Mouse (Mus musculus) regulatory T cell (primary cell): ENCODE data around the gene Ms4a3.

Source experiments
- in situ Hi-C: fragments of 300-600 bp; cut with MboI, MseI; formaldehyde crosslinking; loops from one replicate; pipeline ENCODE4 v1.15.1; 2025; ENCODE audit warnings: high pct_unique_total_duplicates

Ms4a3 gene

GRCm38 (mm10) chr19:11640732-11641131 lies at the start of gene Ms4a3:
TSS of gene Ms4a3 (minus strand) at chr19:11640851.
- in situ Hi-C loops: no loop called here

DNA sequence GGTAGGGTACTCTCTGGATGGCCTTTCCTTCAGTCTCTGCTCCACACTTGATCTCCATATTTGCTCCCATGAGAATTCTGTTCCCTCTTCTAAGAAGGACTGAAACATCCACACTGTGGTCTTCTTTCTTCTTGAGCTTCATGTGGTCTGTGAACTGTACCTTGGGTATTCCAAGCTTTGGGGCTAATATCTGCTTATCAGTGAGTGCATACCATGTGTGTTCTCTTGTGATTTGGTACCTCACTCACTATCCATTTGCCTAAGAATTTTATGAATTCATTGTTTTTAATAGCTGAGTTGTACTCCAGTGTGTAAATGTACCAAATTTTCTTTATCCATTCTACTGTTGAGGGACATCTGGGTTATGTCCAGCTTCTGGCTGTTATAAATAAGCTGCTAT lies 20.9 kb upstream of the Ms4a3 start:
- in situ Hi-C loops: loop anchor here (25.0 kb wide), 2 partner anchors 999 to 1349 kb away; partner anchors contain the start of gene Dagla

GRCm38 (mm10) chr19:11660459-11660858 lies 19.8 kb upstream of the Ms4a3 start, which contains the start of gene Oosp2:
TSS of gene Oosp2 (minus strand) at chr19:11660559.
- in situ Hi-C loops: loop anchor here (25.0 kb wide), 2 partner anchors 998 to 1348 kb away; partner anchors contain the start of gene Dagla

DNA sequence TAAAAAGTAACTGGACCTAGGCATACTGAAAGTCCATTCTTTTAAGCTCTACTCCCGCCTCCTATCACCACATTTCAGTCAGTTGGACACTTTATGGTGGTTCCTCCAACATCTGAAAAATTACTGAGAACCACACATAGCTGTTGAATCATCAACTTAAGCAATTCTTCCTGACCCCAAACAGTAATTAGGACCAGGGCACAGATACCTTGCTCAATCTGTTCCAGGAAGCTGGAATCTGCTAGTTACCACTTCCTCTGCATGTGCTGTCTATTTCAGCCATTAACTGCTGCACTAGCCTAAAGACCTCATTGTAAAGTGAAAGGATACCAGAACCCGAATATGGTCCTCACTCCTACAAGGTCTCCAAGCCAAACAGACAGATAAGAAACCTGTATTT lies 18.5 kb upstream of the Ms4a3 start:
- in situ Hi-C loops: loop anchor here (25.0 kb wide), 2 partner anchors 997 to 1347 kb away; partner anchors contain the start of gene Dagla

DNA sequence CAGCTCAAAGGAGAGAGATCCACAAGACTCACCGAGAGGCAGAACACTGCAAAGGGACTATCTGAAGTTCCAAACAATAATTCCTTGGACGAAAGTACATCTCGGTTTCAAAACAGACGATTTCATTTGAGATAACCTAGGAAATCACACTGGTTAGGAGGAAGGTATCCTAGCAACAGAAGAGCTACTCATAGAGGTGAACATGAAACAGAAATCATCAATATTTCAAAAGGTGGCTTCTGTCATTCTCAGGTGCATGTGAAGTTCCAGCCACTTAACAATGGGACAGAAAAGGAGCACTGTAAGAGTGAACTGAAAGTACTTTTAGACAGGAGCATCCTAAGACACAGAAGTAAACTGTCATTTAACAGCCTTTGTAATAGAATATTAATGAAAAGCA lies 8.9 kb upstream of the Ms4a3 start:
- in situ Hi-C loops: no loop called here

GRCm38 (mm10) chr19:11646166-11646565 lies 5.5 kb upstream of the Ms4a3 start:
- in situ Hi-C loops: no loop called here

GRCm38 (mm10) chr19:11639038-11639437 lies 1.6 kb downstream of the Ms4a3 start:
- in situ Hi-C loops: no loop called here

- in situ Hi-C loops: no loop called here
Observed at GRCm38 (mm10) chr19:11635572-11635971, 5.1 kb downstream of the Ms4a3 start.

DNA sequence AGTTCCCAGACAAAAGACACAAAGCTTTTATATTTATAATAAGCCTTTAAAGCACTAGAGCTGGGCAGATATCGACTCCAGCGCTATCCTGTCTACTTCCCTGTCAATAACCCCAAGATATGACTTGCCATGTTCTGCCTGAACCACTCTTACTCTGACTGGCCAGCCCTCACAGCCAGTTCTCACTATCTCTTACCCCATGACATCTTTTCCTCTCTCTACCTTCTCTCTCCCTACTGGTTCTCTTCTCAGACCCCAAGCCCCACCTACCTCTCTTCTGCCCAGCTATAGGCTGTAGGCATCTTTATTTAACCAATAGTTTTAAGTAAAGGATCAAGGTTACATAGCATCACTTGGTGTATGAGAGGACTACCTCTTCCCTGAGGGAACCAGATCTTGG lies 6.3 kb downstream of the Ms4a3 start:
- in situ Hi-C loops: no loop called here

- in situ Hi-C loops: no loop called here
Observed at GRCm38 (mm10) chr19:11633732-11634131, 6.9 kb downstream of the Ms4a3 start.

DNA sequence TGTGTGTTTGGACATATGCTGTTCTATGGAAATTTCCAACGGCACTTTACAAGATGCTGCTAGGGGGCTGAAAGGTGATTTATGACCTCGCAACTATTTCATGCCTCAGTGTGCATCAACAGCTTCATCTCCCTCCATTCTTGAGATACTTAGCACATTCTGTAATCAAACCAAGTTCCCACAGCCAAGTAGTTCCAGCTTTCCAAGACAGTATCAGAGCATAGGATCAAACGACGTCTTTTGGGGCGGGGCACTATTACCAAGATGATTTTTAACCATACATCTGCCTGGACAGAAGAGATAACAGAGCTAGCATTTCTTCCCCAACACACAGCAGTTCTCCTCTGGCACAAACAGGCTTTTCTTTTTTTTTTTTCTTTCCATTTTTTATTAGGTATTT lies 15.4 kb downstream of the Ms4a3 start:
- in situ Hi-C loops: no loop called here

GRCm38 (mm10) chr19:11624800-11625199 lies 15.9 kb downstream of the Ms4a3 start:
- in situ Hi-C loops: no loop called here

DNA sequence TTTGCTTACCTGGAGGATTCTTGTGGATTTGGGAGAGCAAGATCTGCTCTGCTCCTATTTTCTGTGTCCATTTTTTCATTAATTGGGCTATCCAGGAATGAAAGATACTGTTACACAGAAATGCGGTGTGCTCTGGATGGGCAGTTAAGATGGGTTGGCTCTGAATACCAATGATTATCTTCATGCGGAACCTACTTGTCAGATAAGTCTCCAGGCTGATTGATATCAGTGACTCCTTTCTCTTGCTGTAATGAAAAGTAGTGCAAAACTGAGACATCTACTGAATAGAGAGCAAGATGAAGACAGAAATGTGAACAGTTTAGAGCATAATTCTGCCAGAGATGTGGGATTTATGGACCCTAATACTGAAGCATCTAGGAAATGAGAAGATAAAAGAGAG lies 17.1 kb downstream of the Ms4a3 start, which contains the start of gene Ms4a2:
Ms4a2 (minus strand) TSS at position 169 of the 400 bp plus-strand sequence.
- in situ Hi-C loops: no loop called here

GRCm38 (mm10) chr19:11617983-11618382 lies 22.7 kb downstream of the Ms4a3 start:
- in situ Hi-C loops: no loop called here

- in situ Hi-C loops: no loop called here
Observed at GRCm38 (mm10) chr19:11614805-11615204, 25.8 kb downstream of the Ms4a3 start.

DNA sequence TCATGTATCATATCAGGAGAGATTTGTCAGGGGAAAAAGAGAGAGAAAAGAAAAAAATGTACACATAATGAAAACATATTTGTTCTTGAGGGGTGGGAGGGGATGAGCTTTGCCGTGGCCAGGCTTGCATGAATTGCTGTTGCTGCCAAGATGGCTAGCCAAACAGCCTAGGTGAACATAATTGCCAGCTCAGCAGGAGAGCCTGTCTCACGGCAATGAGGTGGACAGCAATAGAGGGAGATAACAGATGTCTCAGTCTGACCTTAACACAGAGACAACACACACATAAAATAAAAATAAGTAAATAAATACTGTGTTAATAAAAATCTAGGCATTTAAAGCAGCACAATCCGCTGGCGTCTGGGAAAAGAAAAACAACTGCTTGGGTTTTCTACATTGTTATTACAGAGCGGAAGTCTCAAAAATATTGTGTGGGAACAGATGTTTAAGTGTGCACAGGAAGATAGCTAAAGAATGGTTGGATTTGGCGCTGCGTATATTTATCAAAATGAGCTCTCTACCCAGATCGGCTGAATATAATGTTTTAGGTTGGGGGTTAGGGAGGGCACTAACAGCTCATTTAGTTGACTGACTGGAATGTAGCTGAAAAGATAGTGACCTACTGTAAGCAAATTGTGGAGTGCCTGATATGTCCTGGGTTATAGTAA lies 26.7 kb downstream of the Ms4a3 start:
- in situ Hi-C loops: no loop called here

DNA sequence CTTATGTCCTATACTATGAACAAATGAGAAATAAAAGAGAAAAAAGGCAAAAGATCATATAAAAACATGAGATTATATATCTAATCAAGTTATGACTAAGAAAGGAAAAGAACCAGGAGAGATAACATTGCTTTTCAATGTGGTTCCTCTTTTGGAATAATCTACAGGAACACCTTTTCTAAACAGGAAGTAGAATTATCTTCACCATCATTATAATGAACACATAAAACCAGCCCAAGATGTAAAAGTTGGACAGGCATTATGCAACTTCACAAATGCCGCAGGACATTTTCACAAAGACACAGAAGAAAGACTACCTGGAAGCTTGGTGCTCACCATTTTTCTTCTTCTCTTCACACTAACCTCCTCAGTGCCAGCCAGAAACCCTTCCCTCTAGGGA lies 27.6 kb downstream of the Ms4a3 start:
- in situ Hi-C loops: no loop called here

DNA sequence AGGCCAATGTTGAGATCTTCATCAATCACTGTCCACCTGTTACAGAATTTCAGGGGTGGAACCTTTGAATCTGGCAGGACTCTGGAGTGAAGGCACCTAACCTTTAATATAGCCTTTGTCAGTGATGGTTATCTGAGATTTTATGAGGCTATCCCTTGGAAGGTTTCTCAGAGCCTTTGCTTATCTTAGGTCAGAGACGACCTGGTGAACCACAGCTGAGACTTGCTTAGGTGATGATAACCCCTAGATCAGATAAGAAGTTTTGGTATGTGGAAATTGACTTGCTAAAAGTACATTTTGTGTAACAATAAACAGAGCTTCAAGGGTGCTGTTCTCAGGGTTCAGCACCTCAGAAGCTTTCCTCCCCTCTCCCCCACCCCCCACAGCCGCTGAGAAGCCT lies 28.4 kb downstream of the Ms4a3 start:
- in situ Hi-C loops: no loop called here

DNA sequence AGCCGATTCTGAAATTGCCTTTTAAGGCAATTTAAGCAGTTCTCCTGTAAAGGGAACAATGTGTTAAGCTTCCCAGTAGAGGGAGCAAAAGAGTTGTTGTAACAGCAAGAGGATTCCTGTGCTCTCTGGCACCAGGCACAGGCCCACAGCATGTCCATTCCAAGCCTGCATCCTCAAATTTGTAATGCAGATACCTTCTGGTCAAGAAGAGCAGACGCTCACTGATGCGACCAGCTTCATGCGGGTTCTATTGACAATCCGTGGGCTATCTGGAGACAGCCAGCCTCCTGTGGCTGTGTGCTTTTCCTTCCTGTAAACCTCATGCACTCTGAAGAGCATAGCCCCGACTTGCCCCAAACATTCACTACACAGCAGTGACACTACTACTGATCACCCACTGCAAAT lies 29.1 kb downstream of the Ms4a3 start:
- in situ Hi-C loops: no loop called here

DNA sequence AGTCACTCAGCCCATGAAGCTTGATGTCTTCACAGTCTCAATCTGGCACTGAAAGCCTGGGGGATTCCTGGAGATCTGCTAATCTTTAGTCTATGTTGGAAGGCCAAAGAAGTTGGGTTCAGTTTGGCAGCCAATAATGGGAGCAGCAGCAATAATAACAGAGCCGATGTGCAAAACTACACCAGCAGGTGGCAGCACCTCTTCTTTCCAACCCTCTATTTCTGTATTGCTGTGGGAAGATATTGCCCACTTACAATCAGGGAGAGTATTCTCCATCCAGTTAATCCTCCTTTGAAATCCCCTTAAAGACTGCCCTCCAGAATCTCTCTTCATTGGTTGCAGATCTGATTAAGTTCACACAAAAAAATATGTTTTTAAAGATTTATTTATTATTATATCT lies 32.5 kb downstream of the Ms4a3 start:
- in situ Hi-C loops: loop anchor here (5.0 kb wide), 2 partner anchors 159 to 261 kb away; no protein-coding TSS in a partner anchor

DNA sequence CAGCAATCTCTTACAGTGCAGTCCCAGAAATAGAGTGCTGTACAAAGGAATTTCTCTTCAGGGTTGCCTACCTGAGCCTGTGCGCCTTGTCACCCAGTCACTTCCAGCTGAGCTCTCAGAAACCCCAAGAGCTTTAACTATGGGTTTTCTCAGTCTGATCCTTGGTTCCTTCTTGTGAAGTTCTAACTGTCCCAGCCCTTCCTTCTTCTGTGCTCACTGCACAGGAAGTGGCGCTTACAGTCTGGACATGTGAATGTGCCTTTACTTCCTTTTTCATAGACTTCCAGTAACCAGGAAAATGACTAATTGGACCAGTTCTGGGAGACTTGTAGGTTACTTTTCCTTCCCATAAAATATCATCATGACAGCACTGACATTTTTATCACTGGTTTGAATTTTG lies 36.0 kb downstream of the Ms4a3 start, which contains the start of gene Ms4a6d:
Ms4a6d (minus strand) TSS at position 247 of the 400 bp plus-strand sequence.
- in situ Hi-C loops: loop anchor here (5.0 kb wide), 3 partner anchors 137 to 257 kb away; partner anchors contain the start of gene Ms4a6c

DNA sequence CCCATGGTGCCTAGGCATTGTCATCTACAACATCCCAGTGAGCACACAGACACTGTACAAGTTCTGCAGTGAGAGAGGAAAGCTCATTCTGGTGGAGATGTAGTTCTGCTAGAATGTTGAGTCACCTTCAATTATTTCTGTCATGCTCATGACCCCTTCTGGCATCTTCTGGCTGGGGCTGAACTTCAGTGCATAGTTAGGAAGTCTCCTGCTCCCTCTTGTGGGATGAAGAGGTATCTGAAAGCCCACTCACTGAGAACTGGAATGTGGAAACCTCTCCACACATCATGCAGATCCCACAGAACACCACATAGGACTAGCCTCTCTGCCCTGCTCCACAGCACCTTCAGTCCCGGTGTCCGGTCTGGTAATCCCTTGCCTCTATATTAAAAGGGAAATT lies 38.6 kb downstream of the Ms4a3 start:
- in situ Hi-C loops: loop anchor here (5.0 kb wide), 1 partner anchor 135 kb away; the partner anchor contains the start of gene Ms4a6c

DNA sequence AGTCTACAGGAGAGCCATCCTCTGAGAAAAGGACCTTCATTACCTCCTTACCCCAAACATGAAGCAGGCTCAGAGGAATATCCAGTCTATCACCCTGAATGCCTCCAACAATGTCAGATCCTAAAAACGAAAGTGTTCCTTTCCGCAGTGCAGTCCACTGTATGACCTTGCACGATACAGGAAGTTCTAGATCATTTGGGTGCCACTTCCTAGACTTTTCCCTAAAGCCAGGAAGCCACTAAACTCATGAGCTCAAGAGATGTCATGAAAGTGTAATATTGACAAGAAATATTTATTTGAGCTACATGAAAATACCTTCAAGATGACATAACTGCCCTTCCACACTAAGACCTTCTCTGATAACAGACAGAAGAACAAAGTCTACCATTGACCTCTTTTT lies 39.3 kb downstream of the Ms4a3 start:
- in situ Hi-C loops: loop anchor here (5.0 kb wide), 1 partner anchor 134 kb away; the partner anchor contains the start of gene Ms4a6c
